Mouse (Mus musculus): ENCODE measurements at regions not wholly inside any gene's neighbourhood (a gene's known extent, or its start where the extent isn't known, plus 50 kb on each side); places are given as distances from the start of the nearest gene placed in this dataset.
A peak's percentile ranks its signal among the peaks of the same experiment; 100 is the strongest.

DNA sequence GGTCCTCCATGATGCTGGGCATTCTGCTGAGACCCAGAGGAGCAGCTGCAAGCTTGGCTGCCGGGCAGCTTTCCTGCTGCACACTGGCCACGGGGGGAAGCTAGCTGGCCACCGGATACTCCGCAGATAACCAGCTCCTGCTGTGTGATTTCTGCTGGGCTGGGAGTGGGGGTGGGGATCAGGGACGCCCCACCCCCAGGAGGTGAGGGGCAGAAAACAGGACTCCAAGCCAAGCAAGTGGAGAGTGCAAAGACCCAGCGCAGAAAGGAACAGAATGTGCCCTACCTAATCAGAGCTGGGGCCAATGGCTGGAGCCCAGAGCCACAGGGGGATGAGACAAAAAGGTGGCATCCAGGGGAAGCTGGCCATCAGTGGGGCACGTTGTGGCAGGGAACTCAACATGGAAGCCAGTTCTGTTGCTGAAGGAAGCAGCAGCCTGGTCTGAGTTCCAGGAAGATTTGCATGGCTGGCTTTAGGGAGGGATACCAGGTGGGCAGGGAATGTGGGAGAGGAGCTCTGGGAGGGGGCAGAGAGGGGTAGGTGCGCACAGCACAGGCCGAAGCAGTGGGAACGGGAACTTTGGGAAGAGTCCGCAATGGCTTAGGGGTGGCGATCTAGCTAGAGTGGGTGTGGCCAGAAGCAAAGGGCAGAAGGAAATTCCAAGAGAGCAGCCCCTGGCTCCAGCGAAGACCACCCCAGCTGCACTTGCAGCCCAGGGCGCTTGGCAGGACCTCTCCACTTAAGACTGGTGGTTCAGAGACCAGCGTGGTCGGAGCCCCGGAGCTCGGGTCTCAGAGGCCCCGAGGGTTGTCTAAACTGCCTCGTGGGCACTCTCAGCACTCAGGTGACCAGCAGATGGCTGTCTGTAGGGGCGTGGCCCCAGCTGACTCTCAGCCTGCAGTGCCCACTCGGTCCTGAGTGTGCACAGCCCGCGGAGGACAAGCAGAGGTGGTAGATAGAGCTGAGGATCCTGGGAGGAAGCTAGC is 86.6 kb downstream of the 1700001O22Rik start:
- H3K4me3 ChIP-seq: no peak overlapping the region
- H3K9ac ChIP-seq: peak overlapping the region; percentile 60
- peak overlapping the region; percentile 100 for H3K27ac ChIP-seq
- no peaks in the 10 kb centered on the region for H3K36me3 ChIP-seq
- H3K4me2 ChIP-seq: peak overlapping the region; percentile 74
- ATAC-seq (ENCODE audit: insufficient number of reproducible peaks, insufficient read depth, low FRiP score, low TSS enrichment, low read depth): no peak
- 5% methylated on average over 24 of the region's 24 CpGs for WGBS
- peaks cover 82% of the 10 kb centered on the region for H3K4me1 ChIP-seq
- no peaks in the 10 kb centered on the region for H3K27me3 ChIP-seq
- H3K9me3 ChIP-seq: no peaks in the 10 kb centered on the region

DNA sequence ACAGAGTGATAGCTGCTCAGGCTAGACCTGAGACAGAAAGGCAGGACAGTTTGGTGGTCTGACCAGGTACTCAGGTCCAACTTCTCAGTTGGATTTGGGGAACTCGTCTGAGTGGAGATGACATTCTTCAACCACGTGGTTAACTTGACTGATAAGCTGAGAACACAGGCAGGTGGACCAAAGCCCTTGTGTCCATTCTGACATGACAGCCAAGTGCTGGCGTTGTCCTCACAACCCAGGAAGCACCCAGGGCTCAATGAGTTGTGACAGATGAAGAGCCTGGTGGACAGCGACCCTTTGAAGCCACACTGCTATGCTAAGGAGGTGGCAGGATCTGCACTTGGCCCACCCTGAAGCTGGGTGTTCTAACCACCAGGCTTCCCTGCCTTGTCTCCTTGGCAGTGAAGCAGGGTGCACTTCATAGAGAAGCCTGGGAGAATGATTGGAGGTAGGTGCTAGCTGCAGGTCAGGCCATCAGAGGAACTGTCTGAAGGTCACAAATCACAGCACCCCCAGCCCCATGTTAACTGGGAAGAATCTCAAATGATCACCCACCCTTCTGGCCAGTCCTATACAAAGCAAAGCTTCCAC is 87.6 kb downstream of the 1700001O22Rik start:
- Histone ChIP-seq H3K4me1 (peaks cover 81% of the 10 kb centered on the region), H3K27ac (peak overlapping the region; percentile 100), H3K4me2 (no peak overlapping the region)

GRCm38 (mm10) chr2:30713535-30713934 is 89.9 kb downstream of the 1700001O22Rik start:
- 3% methylated on average over 3 of the region's 3 CpGs for WGBS
- Histone ChIP-seq H3K9ac (0 out of 2 replicates have a peak overlapping the region, but pooled peaks have one; percentile 32), H3K27ac (peak overlapping the region; percentile 92), H3K36me3 (no peaks in the 10 kb centered on the region), H3K4me3 (no peak overlapping the region), H3K9me3 (no peaks in the 10 kb centered on the region), H3K4me2 (no peak overlapping the region), H3K4me1 (peaks cover 77% of the 10 kb centered on the region), H3K27me3 (no peaks in the 10 kb centered on the region)
- ATAC-seq (ENCODE audit: insufficient number of reproducible peaks, insufficient read depth, low FRiP score, low TSS enrichment, low read depth): no peak

More for the DNA sequence above, 87.6 kb downstream of the 1700001O22Rik start:
- no peak overlapping the region for H3K9ac ChIP-seq
- WGBS: 72% methylated on average over 4 of the region's 4 CpGs
- H3K9me3 ChIP-seq: no peaks in the 10 kb centered on the region
- no peaks in the 10 kb centered on the region for H3K27me3 ChIP-seq
- no peak for ATAC-seq (ENCODE audit: insufficient number of reproducible peaks, insufficient read depth, low FRiP score, low TSS enrichment, low read depth)
- H3K4me3 ChIP-seq: no peak overlapping the region
- H3K36me3 ChIP-seq: no peaks in the 10 kb centered on the region

DNA sequence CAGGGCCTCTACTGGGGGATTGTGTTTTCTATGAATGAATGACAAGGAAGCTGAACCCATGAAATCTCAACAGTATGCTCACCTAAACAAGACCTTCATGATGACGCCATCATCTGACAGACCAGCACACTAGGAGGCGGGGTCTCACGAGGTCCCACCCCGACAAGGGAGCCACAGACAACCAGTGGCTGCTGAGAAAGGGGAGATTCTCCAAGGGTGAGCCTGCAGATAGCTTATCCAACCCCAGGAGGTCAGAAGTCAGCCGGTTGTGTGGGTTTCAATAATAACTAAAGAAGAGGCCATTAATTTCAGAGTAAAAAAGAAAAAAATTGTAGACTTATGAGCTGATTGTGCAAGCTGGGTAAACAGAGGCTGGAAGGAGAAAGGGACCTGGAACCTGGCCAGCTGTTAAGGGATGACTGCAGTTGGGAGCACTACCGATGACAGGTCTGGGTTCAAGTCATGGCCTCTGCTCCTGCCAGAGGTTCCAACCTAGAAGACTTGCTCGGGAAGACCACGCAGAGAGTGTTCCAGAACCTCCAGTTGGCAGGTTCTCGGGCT is 90.5 kb downstream of the 1700001O22Rik start:
- WGBS: 62% methylated on average over 9 of the region's 9 CpGs
- ATAC-seq (ENCODE audit: insufficient number of reproducible peaks, insufficient read depth, low FRiP score, low TSS enrichment, low read depth): no peak
- H3K27ac ChIP-seq: peak overlapping the region; percentile 92
- 0 out of 2 replicates have a peak overlapping the region, but pooled peaks have one; percentile 89 for H3K4me2 ChIP-seq
- H3K4me1 ChIP-seq: peaks cover 74% of the 10 kb centered on the region
- no peak overlapping the region for H3K9ac ChIP-seq
- H3K36me3 ChIP-seq: no peaks in the 10 kb centered on the region
- no peaks in the 10 kb centered on the region for H3K9me3 ChIP-seq
- H3K27me3 ChIP-seq: no peaks in the 10 kb centered on the region
- no peak overlapping the region for H3K4me3 ChIP-seq

GRCm38 (mm10) chr2:30711853-30712498 is 91.5 kb downstream of the 1700001O22Rik start:
- H3K9me3 ChIP-seq: no peaks in the 10 kb centered on the region
- no peaks in the 10 kb centered on the region for H3K36me3 ChIP-seq
- under 1% methylated on average over 53 of the region's 63 CpGs for WGBS
- peak overlapping the region; percentile 79 for H3K9ac ChIP-seq
- peak overlapping the region; percentile 92 for H3K27ac ChIP-seq
- no peaks in the 10 kb centered on the region for H3K27me3 ChIP-seq
- no peak for ATAC-seq (ENCODE audit: insufficient number of reproducible peaks, insufficient read depth, low FRiP score, low TSS enrichment, low read depth)
- H3K4me2 ChIP-seq: peak overlapping the region; percentile 89
- H3K4me1 ChIP-seq: peaks cover 73% of the 10 kb centered on the region
- peak overlapping the region; percentile 49 for H3K4me3 ChIP-seq

GRCm38 (mm10) chr2:30711476-30711852 is 92.0 kb downstream of the 1700001O22Rik start:
- Histone ChIP-seq H3K4me3 (peak overlapping the region; percentile 49), H3K27ac (peak overlapping the region; percentile 92), H3K9ac (peak overlapping the region; percentile 79), H3K9me3 (no peaks in the 10 kb centered on the region), H3K36me3 (no peaks in the 10 kb centered on the region), H3K4me1 (peaks cover 71% of the 10 kb centered on the region), H3K4me2 (peak overlapping the region; percentile 89), H3K27me3 (no peaks in the 10 kb centered on the region)
- 5% methylated on average over 11 of the region's 15 CpGs for WGBS
- no peak for ATAC-seq (ENCODE audit: insufficient number of reproducible peaks, insufficient read depth, low FRiP score, low TSS enrichment, low read depth)

DNA sequence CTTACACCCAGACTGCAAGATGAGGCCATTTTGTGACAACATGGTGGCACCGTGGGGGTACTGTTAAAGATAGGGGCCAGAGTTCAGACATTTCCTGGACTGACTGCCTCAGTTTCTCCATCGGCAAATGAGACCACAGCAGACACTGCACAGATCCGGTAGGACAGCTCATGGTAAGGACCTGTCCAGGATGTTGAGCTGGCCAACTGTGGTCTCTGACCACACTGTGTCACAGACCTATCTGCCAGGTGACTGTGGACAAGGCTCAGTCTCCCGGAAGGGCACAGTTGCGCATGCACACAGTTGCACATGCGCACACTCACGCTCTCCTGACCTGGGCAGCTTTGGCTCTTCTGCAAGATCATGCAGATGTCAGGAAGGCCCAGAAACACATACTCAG is 92.6 kb downstream of the 1700001O22Rik start:
- Histone ChIP-seq H3K36me3 (no peaks in the 10 kb centered on the region), H3K4me1 (peaks cover 71% of the 10 kb centered on the region), H3K27me3 (no peaks in the 10 kb centered on the region), H3K27ac (peak overlapping the region; percentile 92), H3K4me2 (peak overlapping the region; percentile 89; the same call in 1 of the 2 replicates), H3K9ac (peak overlapping the region; percentile 79; the same call in 1 of the 2 replicates), H3K4me3 (0 out of 2 replicates have a peak overlapping the region, but pooled peaks have one; percentile 49), H3K9me3 (no peaks in the 10 kb centered on the region)
- no peak for ATAC-seq (ENCODE audit: insufficient number of reproducible peaks, insufficient read depth, low FRiP score, low TSS enrichment, low read depth)
- WGBS: 98% methylated on average over 7 of the region's 7 CpGs

GRCm38 (mm10) chr2:30709386-30709884 is 94.0 kb downstream of the 1700001O22Rik start:
- Histone ChIP-seq H3K9me3 (no peaks in the 10 kb centered on the region; the same call in 1 of the 2 replicates), H3K27me3 (no peaks in the 10 kb centered on the region), H3K4me1 (peaks cover 71% of the 10 kb centered on the region), H3K9ac (peak overlapping the region; percentile 51; the same call in 1 of the 2 replicates), H3K27ac (peak overlapping the region; percentile 100), H3K4me3 (no peak overlapping the region), H3K4me2 (0 out of 2 replicates have a peak overlapping the region, but pooled peaks have one; percentile 76), H3K36me3 (no peaks in the 10 kb centered on the region)
- WGBS: 50% methylated on average over 3 of the region's 3 CpGs
- no peak for ATAC-seq (ENCODE audit: insufficient number of reproducible peaks, insufficient read depth, low FRiP score, low TSS enrichment, low read depth)

DNA sequence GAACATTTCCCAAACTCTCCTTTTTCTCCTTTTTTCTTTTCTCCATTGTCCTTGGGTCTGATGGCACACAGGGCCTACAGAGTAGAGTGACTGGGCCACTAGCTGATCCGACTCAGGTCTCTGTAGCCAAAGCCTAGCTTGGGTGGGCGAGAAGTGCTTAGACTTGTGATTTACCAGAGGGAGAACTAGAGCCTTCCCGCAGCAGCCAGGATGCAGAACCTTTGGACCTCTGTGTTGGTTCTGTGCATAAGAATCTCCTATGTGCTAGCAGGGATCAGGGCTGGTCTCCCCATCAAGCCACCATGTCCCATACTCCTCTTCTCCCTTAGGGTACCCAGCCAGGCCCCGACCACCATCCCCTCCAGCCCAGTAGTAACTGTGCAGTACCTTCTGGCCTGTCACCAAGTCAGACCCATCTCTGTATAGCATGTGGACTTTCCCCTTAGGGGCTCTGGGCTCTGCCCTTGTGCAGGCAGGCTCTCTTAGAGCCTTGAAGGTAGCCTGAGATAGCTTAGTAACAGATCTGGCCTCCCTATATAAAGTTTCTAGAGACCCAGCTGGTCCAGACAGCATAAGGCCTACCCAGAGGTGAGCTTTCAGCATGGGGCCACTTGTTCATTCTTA is 94.6 kb downstream of the 1700001O22Rik start:
- Histone ChIP-seq H3K36me3 (no peaks in the 10 kb centered on the region), H3K27me3 (no peaks in the 10 kb centered on the region), H3K9me3 (peaks cover 4% of the 10 kb centered on the region), H3K4me2 (peak overlapping the region; percentile 76), H3K9ac (peak overlapping the region; percentile 83), H3K4me1 (peaks cover 69% of the 10 kb centered on the region), H3K27ac (peak overlapping the region; percentile 100), H3K4me3 (no peak overlapping the region)
- 54% methylated on average over 4 of the region's 4 CpGs for WGBS
- ATAC-seq (ENCODE audit: insufficient number of reproducible peaks, insufficient read depth, low FRiP score, low TSS enrichment, low read depth): no peak

DNA sequence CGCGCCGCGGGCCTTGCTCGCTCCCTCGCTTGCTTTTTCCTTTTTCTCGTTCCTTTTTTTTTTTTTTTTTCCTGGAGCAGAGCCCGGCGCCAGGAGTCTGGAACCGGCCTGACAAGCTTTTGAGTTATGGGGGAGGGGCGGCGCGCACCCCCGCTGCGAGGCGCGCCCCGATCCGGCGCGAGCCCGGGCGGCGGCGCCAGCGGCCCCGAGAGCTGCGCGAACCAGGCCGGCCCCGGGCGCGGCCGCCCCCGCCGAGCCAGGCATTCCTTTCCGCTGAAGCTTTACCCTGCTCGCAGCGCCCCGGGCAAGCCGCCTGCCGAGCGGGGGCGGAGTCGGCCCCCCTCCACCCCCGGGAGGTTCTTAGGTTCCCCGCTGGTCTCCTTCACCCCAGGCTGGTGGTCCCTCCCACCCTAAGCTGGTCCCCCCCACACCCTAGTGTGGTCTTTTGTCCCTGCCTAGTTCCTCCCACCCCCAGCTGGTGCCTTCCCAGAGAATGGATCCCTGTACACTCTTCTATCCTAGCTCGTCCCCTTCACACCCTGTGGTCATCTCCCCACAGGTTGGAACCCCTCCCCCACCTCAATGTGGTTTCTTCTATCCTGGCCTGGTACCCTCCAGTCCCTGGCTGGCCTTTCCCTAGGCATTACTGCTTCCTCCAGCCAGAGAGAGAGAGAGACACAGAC is 95.3 kb downstream of the 1700001O22Rik start:
- H3K4me1 ChIP-seq: peaks cover 61% of the 10 kb centered on the region
- H3K9me3 ChIP-seq: peaks cover 4% of the 10 kb centered on the region
- H3K9ac ChIP-seq: peak overlapping the region; percentile 83
- H3K4me3 ChIP-seq: peak overlapping the region; percentile 42
- 1% methylated on average over 46 of the region's 48 CpGs for WGBS
- no peaks in the 10 kb centered on the region for H3K27me3 ChIP-seq
- H3K27ac ChIP-seq: peak overlapping the region; percentile 100
- H3K36me3 ChIP-seq: no peaks in the 10 kb centered on the region
- ATAC-seq (ENCODE audit: insufficient number of reproducible peaks, insufficient read depth, low FRiP score, low TSS enrichment, low read depth): peak; percentile 85
- peak overlapping the region; percentile 76 for H3K4me2 ChIP-seq

All from embryonic facial prominence, embryonic 13.5 days (tissue).